Mouse (Mus musculus) MEL (cell line): Measurements from ENCODE around the gene Msl1. TPM values are rescaled to one million over a fixed set of nuclear protein-coding genes. Genes with fewer than 3 reads are reported as not detected.

Source experiments
- DNase-seq: peaks from one replicate; pipeline ENCODE4 v3.0.0; 2011; ENCODE audit warnings: low read depth, low spot score
- H3K27ac ChIP-seq: 2 replicates; pipeline ENCODE4 v1.5.1; 2012; ENCODE audit warnings: low read depth, mild to moderate bottlenecking, control low read depth, low read length, moderate library complexity; ENCODE audit not compliant: control insufficient read depth
- H3K27me3 ChIP-seq, 2 experiments: fragments of 150-350 bp in 1 of 2; sonication (generic) in 1 of 2; 2 replicates each; pipeline ENCODE4 v1.6.1; 2012; ENCODE audit warnings: low read length in 2 of 2, mild to moderate bottlenecking in 2 of 2, improper control_type of control experiment in 1 of 2, moderate library complexity in 1 of 2; ENCODE audit not compliant: insufficient read depth in 2 of 2, control insufficient read depth in 1 of 2
- H3K36me3 ChIP-seq, 2 experiments: 2 replicates each; pipeline ENCODE4 v1.6.1; 2012 to 2014; ENCODE audit warnings: low read length in 2 of 2, improper control_type of control experiment in 1 of 2, inconsistent platforms in 1 of 2, mild to moderate bottlenecking in 1 of 2; ENCODE audit not compliant: insufficient read depth in 2 of 2, control insufficient read depth in 1 of 2
- H3K4me1 ChIP-seq, 2 experiments: fragments of 150-350 bp in 1 of 2; sonication (generic) in 1 of 2; 2 replicates each; pipeline ENCODE4 v1.6.1; 2012; ENCODE audit warnings: low read length in 2 of 2, improper control_type of control experiment in 1 of 2, mild to moderate bottlenecking in 1 of 2; ENCODE audit not compliant: insufficient read depth in 2 of 2, control insufficient read depth in 1 of 2
- H3K4me3 ChIP-seq, 2 experiments: fragments of 150-350 bp in 1 of 2; sonication (generic) in 1 of 2; 2 replicates each; pipeline ENCODE4 v1.5.1; 2012; ENCODE audit warnings: low read depth in 2 of 2, low read length in 2 of 2, mild to moderate bottlenecking in 2 of 2, moderate library complexity in 2 of 2, control low read depth in 1 of 2, improper control_type of control experiment in 1 of 2; ENCODE audit not compliant: control insufficient read depth in 1 of 2, insufficient read depth in 1 of 2
- H3K79me2 ChIP-seq: 2 replicates; pipeline ENCODE4 v1.6.1; 2012; ENCODE audit warnings: mild to moderate bottlenecking, low read length, moderate library complexity; ENCODE audit not compliant: control insufficient read depth, poor library complexity, insufficient read depth
- H3K9ac ChIP-seq: 2 replicates; pipeline ENCODE4 v1.6.1; 2012; ENCODE audit warnings: low read depth, mild to moderate bottlenecking, control low read depth, low read length, moderate library complexity; ENCODE audit not compliant: control insufficient read depth, poor library complexity, severe bottlenecking
- H3K9me3 ChIP-seq: fragments of 150-350 bp; sonication (generic); replicated peaks from 2 replicates; pipeline ENCODE4 v1.6.1; 2012; ENCODE audit warnings: mild to moderate bottlenecking, low read length, improper control_type of control experiment, moderate library complexity; ENCODE audit not compliant: insufficient read depth
- BHLHE40 ChIP-seq: IDR thresholded peaks from 2 replicates; pipeline ENCODE4 v1.6.1; 2012; ENCODE audit warnings: low read depth, mild to moderate bottlenecking, inconsistent platforms, low read length, improper control_type of control experiment, borderline replicate concordance
- CHD1 ChIP-seq: IDR thresholded peaks from 2 replicates; pipeline ENCODE4 v1.6.1; 2012; ENCODE audit warnings: low read depth, mild to moderate bottlenecking, inconsistent platforms, low read length, improper control_type of control experiment
- CHD2 ChIP-seq: IDR thresholded peaks from 2 replicates; pipeline ENCODE4 v1.6.1; 2011; ENCODE audit warnings: low read length, improper control_type of control experiment
- E2F4 ChIP-seq: IDR thresholded peaks from 2 replicates; pipeline ENCODE4 v1.6.1; 2011; ENCODE audit warnings: low read depth, low read length, improper control_type of control experiment, borderline replicate concordance
- ELF1 ChIP-seq: IDR thresholded peaks from 2 replicates; pipeline ENCODE4 v1.6.1; 2014; ENCODE audit warnings: low read depth, mild to moderate bottlenecking, inconsistent platforms, low read length, improper control_type of control experiment, moderate library complexity
- EP300 ChIP-seq, 2 experiments: IDR thresholded peaks; 2 replicates each; pipeline ENCODE4 v1.6.1; 2011; ENCODE audit warnings: improper control_type of control experiment in 2 of 2, low read length in 2 of 2, low read depth in 1 of 2, mild to moderate bottlenecking in 1 of 2
- GABPA ChIP-seq: IDR thresholded peaks from 2 replicates; pipeline ENCODE4 v1.6.1; 2012; ENCODE audit warnings: low read depth, mild to moderate bottlenecking, inconsistent platforms, low read length, improper control_type of control experiment, moderate library complexity
- HCFC1 ChIP-seq: IDR thresholded peaks from 2 replicates; pipeline ENCODE4 v1.6.1; 2012; ENCODE audit warnings: low read depth, mild to moderate bottlenecking, inconsistent platforms, low read length, improper control_type of control experiment, moderate library complexity
- JUND ChIP-seq: IDR thresholded peaks from 2 replicates; pipeline ENCODE4 v1.6.1; 2011; ENCODE audit warnings: low read depth, mild to moderate bottlenecking, improper control_type of control experiment, low read length
- MAX ChIP-seq: IDR thresholded peaks from 2 replicates; pipeline ENCODE4 v1.6.1; 2011; ENCODE audit warnings: low read length, improper control_type of control experiment
- MEF2A ChIP-seq: IDR thresholded peaks from 2 replicates; pipeline ENCODE4 v1.6.1; 2014; ENCODE audit warnings: low read depth, mild to moderate bottlenecking, inconsistent platforms, low read length, improper control_type of control experiment; ENCODE audit not compliant: poor library complexity, insufficient replicate concordance, severe bottlenecking; ENCODE audit errors: extremely low read depth
- MXI1 ChIP-seq: IDR thresholded peaks from 2 replicates; pipeline ENCODE4 v1.6.1; 2011; ENCODE audit warnings: mild to moderate bottlenecking, low read depth, low read length, improper control_type of control experiment
- MYB ChIP-seq: IDR thresholded peaks from 2 replicates; pipeline ENCODE4 v1.6.1; 2011; ENCODE audit warnings: mild to moderate bottlenecking, low read depth, low read length, improper control_type of control experiment
- MYC ChIP-seq: IDR thresholded peaks from 2 replicates; pipeline ENCODE4 v1.6.1; 2011; ENCODE audit warnings: low read depth, mild to moderate bottlenecking, low read length, improper control_type of control experiment, moderate library complexity
- NELFE ChIP-seq: IDR thresholded peaks from 2 replicates; pipeline ENCODE4 v1.6.1; 2011; ENCODE audit warnings: low read depth, low read length, improper control_type of control experiment
- POLR2A ChIP-seq, 2 experiments: IDR thresholded peaks; 2 replicates each; pipeline ENCODE4 v1.6.1; 2011 to 2012; ENCODE audit warnings: low read length in 2 of 2, mild to moderate bottlenecking in 2 of 2, control low read depth in 1 of 2, improper control_type of control experiment in 1 of 2, low read depth in 1 of 2, moderate library complexity in 1 of 2; ENCODE audit not compliant: control insufficient read depth in 1 of 2, insufficient read depth in 1 of 2, poor library complexity in 1 of 2
- POLR2AphosphoS5 ChIP-seq: IDR thresholded peaks from 2 replicates; pipeline ENCODE4 v1.6.1; 2012; ENCODE audit warnings: low read depth, borderline replicate concordance, mild to moderate bottlenecking, inconsistent platforms, low read length, moderate library complexity, mixed read lengths
- RCOR1 ChIP-seq: IDR thresholded peaks from 2 replicates; pipeline ENCODE4 v1.6.1; 2012; ENCODE audit warnings: low read depth, mild to moderate bottlenecking, inconsistent platforms, low read length, improper control_type of control experiment
- SIN3A ChIP-seq: IDR thresholded peaks from 2 replicates; pipeline ENCODE4 v1.6.1; 2012; ENCODE audit warnings: low read length, improper control_type of control experiment, inconsistent platforms
- TAL1 ChIP-seq: IDR thresholded peaks from 2 replicates; pipeline ENCODE4 v1.6.1; 2012; ENCODE audit warnings: mild to moderate bottlenecking, inconsistent platforms, low read length, moderate library complexity, mixed read lengths
- TBP ChIP-seq: IDR thresholded peaks from 2 replicates; pipeline ENCODE4 v1.8.0; 2011; ENCODE audit warnings: low read depth, low read length, improper control_type of control experiment
- TCF12 ChIP-seq: IDR thresholded peaks from 2 replicates; pipeline ENCODE4 v1.6.1; 2014; ENCODE audit warnings: low read depth, mild to moderate bottlenecking, inconsistent platforms, low read length, improper control_type of control experiment, moderate library complexity
- UBTF ChIP-seq: IDR thresholded peaks from 2 replicates; pipeline ENCODE4 v1.6.1; 2012; ENCODE audit warnings: low read depth, mild to moderate bottlenecking, inconsistent platforms, low read length, improper control_type of control experiment, moderate library complexity, borderline replicate concordance; ENCODE audit not compliant: insufficient read depth
- USF1 ChIP-seq: IDR thresholded peaks from 2 replicates; pipeline ENCODE4 v1.6.1; 2014; ENCODE audit warnings: low read depth, mild to moderate bottlenecking, inconsistent platforms, low read length, improper control_type of control experiment, moderate library complexity
- USF2 ChIP-seq, 2 experiments: IDR thresholded peaks; 2 replicates each; pipeline ENCODE4 v1.6.1; 2011 to 2012; ENCODE audit warnings: improper control_type of control experiment in 2 of 2, low read length in 2 of 2, borderline replicate concordance in 1 of 2, inconsistent platforms in 1 of 2, low read depth in 1 of 2, mild to moderate bottlenecking in 1 of 2; ENCODE audit not compliant: insufficient read depth in 1 of 2
- ZC3H11A ChIP-seq: IDR thresholded peaks from 2 replicates; pipeline ENCODE4 v1.6.1; 2012; ENCODE audit warnings: low read depth, mild to moderate bottlenecking, inconsistent platforms, low read length, improper control_type of control experiment
- ZMIZ1 ChIP-seq: IDR thresholded peaks from 2 replicates; pipeline ENCODE4 v1.6.1; 2012; ENCODE audit warnings: low read depth, mild to moderate bottlenecking, inconsistent platforms, low read length, improper control_type of control experiment, moderate library complexity
- ZNF384 ChIP-seq: IDR thresholded peaks from 2 replicates; pipeline ENCODE4 v1.6.1; 2012; ENCODE audit warnings: low read depth, mild to moderate bottlenecking, inconsistent platforms, low read length, improper control_type of control experiment
- polyA plus RNA-seq, 2 experiments: library from polyadenylated mRNA; stranded (reverse) in 1 of 2; unstranded in 1 of 2; fragments of >175 nt in 1 of 2; fragments of >200 nt in 1 of 2; gene quantifications; 2 replicates each; pipeline versions ENCODE4 v1.2.1 to v1.2.4; 2012; ENCODE audit warnings: low replicate concordance in 2 of 2, low read depth in 1 of 2; ENCODE audit not compliant: insufficient read length in 2 of 2, insufficient read depth in 1 of 2, missing spikeins in 1 of 2
- total RNA-seq: library from RNA; depleted of rRNA; stranded (reverse); fragments of 300-350 nt; gene quantifications from 2 replicates; pipeline ENCODE4 v1.2.3, GENCODE M21; 2012

Msl1 gene
- total and polyA plus RNA-seq, 3 experiments: 37.1 to 49.4 TPM; not detected in 1

DNA sequence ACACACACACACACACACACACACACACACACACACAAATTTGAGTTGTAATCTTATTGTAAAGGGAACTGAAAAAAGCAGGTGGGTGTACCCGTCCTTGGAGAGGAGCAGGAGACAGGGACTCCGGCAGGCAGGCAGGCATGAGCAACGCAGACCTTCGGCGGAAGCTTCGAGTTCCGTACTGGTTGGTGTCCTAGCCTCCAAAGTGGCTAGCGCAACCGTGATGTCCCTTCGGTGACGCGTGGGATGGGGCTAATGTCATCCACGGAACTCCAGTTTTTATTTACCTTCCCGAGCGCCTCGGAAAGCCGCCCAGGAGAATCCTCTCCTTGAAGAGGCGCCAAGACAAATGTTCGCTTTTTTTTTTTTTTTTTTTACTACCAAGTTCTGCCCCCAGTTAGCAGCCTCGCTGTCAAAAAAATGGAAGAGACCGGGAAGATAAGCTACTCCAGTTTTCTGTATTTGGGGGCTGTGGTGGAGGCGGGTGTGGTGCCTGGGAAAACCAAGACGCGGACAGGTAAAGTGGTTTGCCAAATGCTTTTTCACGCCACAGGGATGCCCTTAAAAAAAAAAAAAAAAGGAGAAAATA, 6.0 kb upstream of the Msl1 start:
- Histone ChIP-seq H3K79me2 (peaks cover 6% of the 10 kb centered on the region), H3K4me1 (peaks cover 18 to 51% of the 10 kb centered on the region in 2 experiments), H3K27me3 (no peaks in the 10 kb centered on the region), H3K9ac (peak overlapping the region; percentile 95), H3K36me3 (peaks cover 0 to 53% of the 10 kb centered on the region in 2 experiments; a peak in 2 of 4 replicates)
- TF ChIP-seq CHD1 (no peak), SIN3A (peak; percentile 39), MXI1 (no peak; the same call in 1 of the 2 replicates), ZNF384 (peak; percentile 75), EP300 (IDR thresholded peaks at IDR 0.05; ENCODE audit: low read depth in 1 of 2, low read length in 2 of 2) (no peak), RCOR1 (no peak), JUND (no peak), TAL1 (no peak), CHD2 (no peak), BHLHE40 (no peak), POLR2A (IDR thresholded peaks at IDR 0.05; ENCODE audit: control insufficient read depth in 1 of 2, insufficient read depth in 1 of 2, low read depth in 1 of 2, low read length in 2 of 2, poor library complexity in 1 of 2) (peak in 1 of 2 experiments; percentile 5; a peak in 2 of 4 replicates), MEF2A (no peak), MYB (no peak), MAX (no peak), USF2 (IDR thresholded peaks at IDR 0.05; ENCODE audit: borderline replicate concordance in 1 of 2, insufficient read depth in 1 of 2, low read depth in 1 of 2, low read length in 2 of 2) (no peak), UBTF (0 out of 2 replicates have a peak, but pooled peaks have one; percentile 25)
- TF ChIP-seq, all 39 proteins: peak for 4
- Histone ChIP-seq H3K4me3 (peak overlapping the region; percentile 39 to 70), H3K9me3 (no peaks in the 10 kb centered on the region), H3K27ac (peak overlapping the region; percentile 87)
- no peak for DNase-seq

DNA sequence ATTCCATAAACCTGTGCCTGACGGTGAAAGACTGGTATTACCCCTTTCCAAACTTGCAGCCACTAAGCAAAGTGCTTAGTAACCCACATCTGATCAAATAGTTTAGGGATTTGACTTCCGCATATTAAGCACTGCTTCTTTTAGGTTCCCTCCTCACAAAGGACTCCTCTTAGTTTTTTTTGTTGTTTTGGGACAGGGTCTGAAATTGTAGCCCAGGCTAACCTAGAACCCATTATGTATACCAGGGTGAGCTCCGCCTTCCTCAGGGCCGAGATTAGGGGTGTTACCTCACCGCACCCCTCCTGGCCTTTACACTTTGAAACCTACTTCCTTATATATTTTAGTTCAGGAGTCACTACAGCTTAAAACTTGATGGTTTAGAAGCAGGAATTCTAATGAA, 5.5 kb upstream of the Msl1 start:
- DNase-seq: peak; percentile 90
- H3K27me3 ChIP-seq: no peaks in the 10 kb centered on the region
- H3K9me3 ChIP-seq: no peaks in the 10 kb centered on the region
- H3K4me1 ChIP-seq: peaks cover 18 to 51% of the 10 kb centered on the region in 2 experiments
- peak overlapping the region; percentile 87 for H3K27ac ChIP-seq
- H3K4me3 ChIP-seq: peak overlapping the region; percentile 39 to 70
- H3K79me2 ChIP-seq: peaks cover 11% of the 10 kb centered on the region
- H3K36me3 ChIP-seq: peaks cover 0 to 53% of the 10 kb centered on the region in 2 experiments; a peak in 2 of 4 replicates
- peak overlapping the region; percentile 95 for H3K9ac ChIP-seq
- TF ChIP-seq ZNF384: no peak
- TF ChIP-seq E2F4: no peak
- peak; percentile 50; the same call in 1 of the 2 replicates for TF ChIP-seq TBP
- TF ChIP-seq HCFC1: peak; percentile 35; the same call in 1 of the 2 replicates
- no peak; the same call in 1 of the 2 replicates for TF ChIP-seq ZMIZ1
- no peak for TF ChIP-seq MXI1
- peak; percentile 60; the same call in 1 of the 2 replicates for TF ChIP-seq ELF1
- TF ChIP-seq CHD2: no peak
- no peak for TF ChIP-seq POLR2A (IDR thresholded peaks at IDR 0.05; ENCODE audit: control insufficient read depth in 1 of 2, insufficient read depth in 1 of 2, low read depth in 1 of 2, low read length in 2 of 2, poor library complexity in 1 of 2)
- TF ChIP-seq MYC: no peak; the same call in 1 of the 2 replicates
- no peak for TF ChIP-seq UBTF
- no peak for TF ChIP-seq JUND
- no peak for TF ChIP-seq TCF12
- no peak for TF ChIP-seq MYB
- no peak for TF ChIP-seq POLR2AphosphoS5
- TF ChIP-seq GABPA: no peak
- no peak for TF ChIP-seq ZC3H11A
- no peak for TF ChIP-seq USF1
- no peak for TF ChIP-seq NELFE
- TF ChIP-seq MAX: no peak
- TF ChIP-seq SIN3A: no peak
